Mouse (Mus musculus): Measurements from ENCODE around the gene Fubp1. TPM values are rescaled to one million over a fixed set of nuclear protein-coding genes. Genes with fewer than 3 reads are reported as not detected.

Fubp1 gene
- total RNA-seq, 2 experiments from 2014 or later = 99.9 to 108 TPM

DNA sequence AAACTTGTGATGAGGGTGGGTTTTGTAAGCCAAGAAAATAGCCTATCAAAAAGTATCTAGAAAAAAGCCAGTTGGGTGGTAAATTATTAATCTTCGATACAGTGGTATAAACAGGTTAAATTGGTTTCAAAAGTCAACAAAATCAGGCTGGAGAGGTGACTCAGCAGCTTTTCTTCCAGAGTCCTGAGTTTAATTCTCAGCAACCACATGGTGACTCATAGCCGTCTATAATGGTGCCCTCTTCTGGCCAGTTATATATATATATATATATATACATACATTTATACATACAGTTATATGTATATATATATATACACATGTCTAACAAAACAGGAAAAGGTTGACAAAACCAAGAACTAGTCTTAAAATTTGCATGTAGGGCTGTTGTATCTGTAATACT, 28.6 kb downstream of the Fubp1 start:
- no peak for DNase-seq

DNA sequence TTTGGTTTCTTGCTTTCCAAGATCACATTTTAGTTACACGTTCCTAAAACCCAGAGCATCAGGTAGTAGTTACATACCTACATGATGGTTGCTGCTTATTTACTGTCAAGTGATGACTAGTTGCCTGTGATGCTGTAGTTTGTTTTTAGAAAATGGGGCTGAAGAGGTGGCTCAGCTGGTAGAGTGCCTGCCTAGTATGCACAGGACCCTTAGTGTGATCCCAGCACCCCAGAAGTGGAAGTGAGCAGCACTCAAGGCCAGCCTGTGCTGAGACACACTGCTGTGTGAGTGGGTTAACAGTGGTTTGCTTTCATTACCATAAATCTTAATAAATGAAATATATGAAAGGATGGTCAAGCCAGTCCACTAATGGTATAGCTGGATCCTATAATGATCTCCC, 29.4 kb downstream of the Fubp1 start:
- no peak for DNase-seq

DNA sequence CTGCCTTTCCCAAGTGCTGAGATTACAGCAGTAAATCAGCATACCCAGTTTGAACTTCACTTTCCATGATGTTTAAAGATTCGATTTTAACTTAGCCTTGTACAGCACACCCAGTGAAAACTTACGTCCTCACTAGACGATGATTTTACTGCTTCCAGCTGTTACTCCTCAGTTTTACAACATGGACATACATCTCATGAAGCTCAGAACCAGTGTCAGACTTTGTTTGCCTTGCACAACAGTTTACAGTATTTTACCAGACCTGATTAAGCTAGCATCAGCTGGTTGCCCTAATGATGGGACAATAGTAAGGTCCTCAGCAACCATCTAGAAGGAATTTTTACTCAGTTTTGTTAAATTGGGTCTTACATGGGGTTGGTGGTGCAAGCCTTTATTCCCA, 30.9 kb downstream of the Fubp1 start:
- DNase-seq = no peak

DNA sequence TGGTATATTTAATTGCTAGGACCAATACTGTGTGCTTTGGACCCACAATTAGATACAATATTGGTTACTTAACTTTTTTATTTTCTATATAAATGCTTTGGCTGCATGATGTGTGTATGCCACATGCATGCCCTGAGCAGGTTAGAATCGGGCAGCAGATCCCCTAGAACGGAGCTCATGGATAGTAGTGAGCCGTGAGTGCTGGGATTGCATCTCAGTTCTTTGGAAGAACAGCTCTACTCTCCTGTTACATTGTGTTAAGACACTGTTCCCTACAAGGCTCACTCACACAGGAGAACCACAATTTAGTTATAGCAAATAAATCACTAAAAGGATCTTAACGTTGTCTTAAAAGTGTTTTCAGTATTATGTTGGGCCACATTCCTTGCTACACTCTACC, 33.1 kb downstream of the Fubp1 start:
- DNase-seq = no peak

DNA sequence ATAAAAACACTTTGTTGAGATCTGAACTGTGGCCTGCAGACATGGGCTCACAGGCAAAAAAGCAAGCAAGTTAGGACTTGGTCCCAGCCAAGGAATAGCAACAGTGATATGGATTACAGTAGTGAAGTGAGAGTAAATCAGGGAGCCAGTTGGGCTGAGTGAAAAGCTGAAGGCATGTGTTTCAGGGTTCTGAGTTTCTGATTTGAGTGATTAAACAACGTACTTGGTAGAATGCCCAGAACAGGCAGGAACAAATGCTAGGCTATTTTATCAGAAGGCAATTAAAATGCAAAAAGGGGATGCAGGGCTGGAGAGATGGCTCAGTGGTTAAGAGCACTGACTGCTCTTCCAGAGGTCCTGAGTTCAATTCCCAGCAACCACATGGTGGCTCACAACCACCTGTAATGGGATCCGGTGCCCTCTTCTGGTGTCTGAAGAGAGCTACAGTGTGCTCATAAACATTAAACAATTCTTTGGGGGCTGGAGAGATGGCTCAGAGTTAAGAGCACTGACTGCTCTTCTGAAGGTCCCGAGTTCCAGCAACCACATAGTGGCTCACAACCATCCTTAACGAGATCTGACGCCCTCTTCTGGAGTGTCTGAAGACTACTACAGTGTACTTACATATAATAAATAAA, 35.2 kb downstream of the Fubp1 start:
- no peak for DNase-seq

DNA sequence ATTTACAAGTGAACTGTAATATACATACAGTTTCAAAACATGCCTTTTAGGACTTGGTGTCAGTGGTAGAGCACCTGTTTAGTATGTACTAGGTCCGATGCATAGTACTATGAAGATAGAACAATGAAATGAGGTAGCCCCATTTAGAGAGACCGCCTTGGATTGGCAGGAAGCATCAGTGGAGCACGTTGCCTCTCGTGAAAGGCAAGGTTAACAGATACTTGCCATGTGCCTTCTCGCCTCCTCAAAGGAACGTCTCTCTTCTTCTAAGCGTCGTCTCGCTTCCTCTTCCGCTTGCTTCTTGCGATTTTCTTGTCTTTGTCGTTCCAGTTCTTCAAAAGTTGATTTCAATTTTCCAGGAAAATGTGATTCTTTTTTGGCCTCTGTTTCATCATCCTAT, 37.5 kb downstream of the Fubp1 start:
- DNase-seq = no peak

DNA sequence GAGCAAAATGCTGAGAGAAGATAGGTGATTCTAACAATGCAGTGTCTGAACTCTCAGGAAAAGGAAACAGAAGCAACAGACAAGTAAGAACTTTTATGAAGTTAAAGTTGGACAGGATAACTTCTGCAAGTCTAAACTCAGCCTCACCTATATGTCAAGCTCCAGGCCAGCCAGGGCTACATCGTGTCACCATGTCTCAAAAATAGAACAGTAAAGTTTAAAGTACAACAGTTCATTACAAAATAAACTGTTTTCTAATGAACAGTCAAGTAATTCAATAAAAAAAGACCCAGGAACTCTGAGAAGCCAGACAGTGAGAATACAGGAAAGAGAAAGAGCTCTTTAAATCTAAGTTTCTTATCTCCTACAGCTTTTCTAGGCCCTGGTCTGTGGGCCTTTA, 40.3 kb downstream of the Fubp1 start:
- DNase-seq = no peak

DNA sequence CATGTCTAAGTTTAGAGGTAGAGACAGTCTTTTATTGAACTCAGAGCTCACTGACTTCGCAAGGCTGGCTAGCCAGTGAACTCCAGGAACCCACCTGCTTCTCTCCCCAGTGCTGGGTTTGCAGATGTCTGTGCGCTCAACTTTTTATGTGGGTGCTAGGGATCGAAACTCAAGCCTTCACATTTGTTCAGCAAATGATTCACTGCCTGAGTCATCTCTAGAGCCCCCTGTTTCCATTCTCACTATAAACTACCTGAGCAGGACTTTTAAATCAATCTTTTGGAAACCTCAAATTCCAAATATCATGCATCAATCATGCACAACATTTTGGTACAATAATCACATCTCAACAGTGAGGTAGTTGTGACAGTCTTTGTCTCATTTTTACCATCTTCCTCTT, 47.3 kb downstream of the Fubp1 start:
- DNase-seq = no peak

DNA sequence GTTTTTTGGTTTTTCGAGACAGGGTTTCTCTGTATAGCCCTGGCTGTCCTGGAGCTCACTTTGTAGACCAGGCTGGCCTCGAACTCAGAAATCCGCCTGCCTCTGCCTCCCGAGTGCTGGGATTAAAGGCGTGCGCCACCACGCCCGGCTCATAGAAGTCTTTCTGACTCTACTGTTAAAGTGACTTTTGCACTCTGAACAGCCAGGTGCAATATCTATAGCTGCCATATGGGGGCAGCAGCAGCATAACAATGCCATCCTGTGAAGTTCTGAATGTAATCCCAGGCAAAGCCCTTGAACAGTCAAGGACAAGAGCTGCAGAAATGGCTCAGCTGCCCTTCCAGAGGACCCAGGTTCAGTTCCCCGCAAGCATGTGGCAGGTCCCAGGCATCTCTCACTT, 49.2 kb downstream of the Fubp1 start:
- DNase-seq = peak; percentile 90

DNA sequence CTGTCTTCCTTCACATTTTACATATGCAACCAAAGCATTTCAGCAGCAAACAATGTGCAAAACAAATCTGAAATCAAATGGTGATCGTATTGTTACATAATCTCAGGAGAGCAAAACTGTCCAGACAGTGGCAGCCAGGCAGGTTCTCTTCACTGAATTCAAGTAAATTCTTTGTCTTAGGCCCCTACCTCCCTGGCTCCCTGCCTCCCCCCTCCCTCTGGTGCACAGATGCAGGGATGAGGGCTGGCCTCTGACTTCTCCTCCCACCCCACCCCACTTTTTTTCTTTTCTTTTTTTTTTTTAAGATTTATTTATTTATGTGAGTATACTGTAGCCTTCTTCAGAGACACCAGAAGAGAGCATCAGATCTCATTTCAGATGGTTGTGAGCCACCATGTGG, 50.1 kb downstream of the Fubp1 start:
- no peak for DNase-seq

DNA sequence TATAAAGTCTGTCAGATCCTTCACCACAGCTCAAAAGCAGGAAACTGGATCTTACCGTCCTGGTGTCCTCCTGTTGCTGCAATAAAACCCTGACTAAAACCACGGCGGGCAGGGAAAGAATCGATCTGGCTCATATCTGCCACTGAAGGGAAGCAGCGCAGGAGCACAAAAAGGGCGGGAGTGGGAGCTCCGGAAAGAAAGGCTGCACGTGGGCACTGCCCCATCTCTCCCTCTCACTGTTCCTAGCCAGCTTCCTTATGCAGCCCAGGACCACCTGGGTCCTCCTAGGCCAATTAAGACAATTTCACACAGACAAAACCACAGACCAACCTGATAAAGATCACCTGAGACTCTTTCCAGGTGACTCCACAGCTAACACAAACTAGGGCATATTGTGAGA, 51.2 kb downstream of the Fubp1 start:
- no peak for DNase-seq

DNA sequence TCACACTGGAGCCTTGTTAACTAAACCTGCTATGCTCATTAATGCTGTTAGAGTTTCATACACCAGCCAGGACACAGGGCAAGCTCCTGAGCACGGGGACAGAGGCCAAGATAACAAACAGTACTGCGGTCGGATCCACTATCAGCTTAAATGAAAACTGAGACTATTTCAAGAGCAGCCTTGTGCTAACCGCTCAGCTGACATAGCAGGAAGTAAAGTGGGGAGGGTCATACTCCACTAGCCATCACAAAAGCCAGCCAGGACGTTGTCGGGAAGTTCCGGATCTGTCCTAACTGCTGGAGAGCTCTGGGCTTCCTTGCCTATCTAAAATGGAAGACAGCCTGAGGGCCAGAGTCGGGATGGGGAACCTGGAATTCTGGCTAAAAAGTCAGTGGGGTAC, 51.7 kb downstream of the Fubp1 start:
- DNase-seq = peak; percentile 46

DNA sequence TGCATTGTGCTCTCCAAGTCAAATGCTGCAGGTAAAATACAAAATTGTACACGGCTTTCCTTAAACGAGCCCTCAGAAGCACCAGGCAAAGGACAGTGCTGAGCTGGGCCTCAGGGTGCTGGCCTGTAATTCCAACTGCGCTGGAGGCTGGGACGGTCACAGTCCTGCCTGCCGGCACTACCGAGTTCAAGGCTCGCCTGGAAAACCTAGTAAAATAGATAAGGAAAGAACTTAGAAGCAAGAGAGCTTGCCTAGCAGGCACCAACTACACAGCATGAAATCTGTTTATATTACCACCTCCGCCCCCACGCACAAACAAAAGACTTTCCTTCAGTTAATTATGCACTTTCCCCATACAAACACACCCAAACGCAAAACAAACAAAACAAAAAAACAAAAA, 54.2 kb downstream of the Fubp1 start:
- DNase-seq = no peak

DNA sequence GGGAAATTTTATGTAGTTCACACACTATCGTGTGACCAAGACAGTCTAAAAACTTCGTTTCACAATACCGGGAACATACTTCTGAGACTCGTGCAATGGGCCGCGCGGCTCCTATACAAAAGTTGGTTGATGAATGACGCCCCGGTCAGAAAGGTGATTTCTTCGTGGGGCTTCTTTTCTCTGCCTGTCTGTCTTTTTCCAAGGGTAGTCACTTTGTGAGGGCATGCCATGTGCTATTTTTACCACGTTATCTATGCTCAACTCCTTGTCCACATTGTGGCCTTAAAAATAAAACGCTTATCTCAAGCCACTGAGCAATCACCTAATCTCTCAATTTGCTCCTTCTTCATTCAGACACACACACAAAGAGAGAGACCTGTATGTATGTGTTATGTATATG, 54.6 kb downstream of the Fubp1 start:
- DNase-seq = peak; percentile 38

DNA sequence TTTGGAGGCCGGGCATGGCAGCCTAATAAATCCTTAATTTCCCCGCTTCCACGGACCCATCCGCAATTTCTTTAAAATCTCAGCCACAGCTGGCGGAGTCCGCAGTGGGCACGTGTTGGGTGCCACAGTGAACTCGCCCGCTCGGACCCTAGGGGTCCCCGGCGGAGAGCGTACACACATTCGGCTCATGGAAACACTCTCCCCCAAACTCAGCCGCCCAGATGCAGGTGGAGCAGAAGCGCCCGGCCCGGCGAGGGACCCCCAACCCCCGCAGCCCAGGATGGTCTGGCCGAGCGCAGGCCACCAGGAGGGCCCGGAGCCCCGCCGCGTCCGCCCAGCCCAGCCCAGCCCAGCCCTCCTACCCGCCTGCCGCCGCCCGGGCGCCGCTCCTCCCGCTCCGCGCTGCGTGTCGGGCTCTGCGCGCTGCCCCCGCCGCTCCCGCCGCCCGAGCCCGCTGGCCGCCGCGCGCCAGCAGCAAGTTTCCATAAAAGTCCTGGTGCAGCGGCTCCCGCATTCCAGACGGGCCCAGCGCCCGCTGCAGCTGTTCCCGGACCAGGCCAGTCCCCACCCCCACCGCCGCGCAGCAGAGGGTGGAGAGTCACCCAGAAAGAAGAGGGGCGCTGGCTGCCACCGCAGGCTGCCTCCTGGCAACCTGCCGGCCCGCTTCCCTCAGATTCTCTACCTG, 55.3 kb downstream of the Fubp1 start:
- peak; percentile 93 for DNase-seq

DNA sequence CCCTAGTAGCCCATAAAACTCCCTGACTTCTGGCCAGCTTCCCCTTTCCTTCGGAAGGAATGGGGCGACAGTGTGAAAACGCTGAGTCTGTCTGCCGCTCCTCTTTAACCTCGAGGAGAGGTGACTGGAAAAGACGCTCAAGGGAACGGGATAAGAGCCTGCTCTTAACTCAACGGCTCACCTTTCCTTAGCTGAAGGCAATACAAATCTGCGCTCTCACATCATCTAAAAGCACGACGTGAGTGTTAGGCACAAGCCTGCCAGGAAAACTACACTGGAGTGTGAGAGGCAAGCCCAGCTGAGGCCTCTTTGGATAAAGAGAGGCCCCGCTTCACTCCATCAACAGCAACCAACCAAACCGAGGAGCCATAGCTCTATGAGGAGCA, 55.8 kb downstream of the Fubp1 start, which contains the start of gene Nexn:
TSS of gene Nexn (minus strand) at position 315 of the 386 bp plus-strand sequence.
- DNase-seq = no peak

DNA sequence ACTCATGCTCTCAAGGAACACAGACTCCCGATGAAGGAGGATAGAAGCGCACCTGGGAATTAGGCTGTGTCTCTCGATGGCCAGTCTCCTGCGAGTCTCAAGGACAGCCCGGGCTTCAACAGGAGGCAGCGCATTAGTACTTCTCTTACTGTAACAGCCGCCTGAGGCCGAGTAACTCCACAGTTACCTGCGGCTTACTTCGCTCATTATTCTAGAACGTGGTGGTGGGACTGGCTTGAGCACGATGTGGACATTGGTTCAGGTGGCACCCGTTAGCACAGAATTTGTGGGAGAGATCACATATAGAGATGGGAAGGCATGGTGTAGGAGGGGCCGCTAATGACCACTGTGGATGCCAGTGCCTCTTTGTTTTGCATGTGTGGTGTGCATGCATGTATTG, 57.9 kb downstream of the Fubp1 start:
- no peak for DNase-seq

DNA sequence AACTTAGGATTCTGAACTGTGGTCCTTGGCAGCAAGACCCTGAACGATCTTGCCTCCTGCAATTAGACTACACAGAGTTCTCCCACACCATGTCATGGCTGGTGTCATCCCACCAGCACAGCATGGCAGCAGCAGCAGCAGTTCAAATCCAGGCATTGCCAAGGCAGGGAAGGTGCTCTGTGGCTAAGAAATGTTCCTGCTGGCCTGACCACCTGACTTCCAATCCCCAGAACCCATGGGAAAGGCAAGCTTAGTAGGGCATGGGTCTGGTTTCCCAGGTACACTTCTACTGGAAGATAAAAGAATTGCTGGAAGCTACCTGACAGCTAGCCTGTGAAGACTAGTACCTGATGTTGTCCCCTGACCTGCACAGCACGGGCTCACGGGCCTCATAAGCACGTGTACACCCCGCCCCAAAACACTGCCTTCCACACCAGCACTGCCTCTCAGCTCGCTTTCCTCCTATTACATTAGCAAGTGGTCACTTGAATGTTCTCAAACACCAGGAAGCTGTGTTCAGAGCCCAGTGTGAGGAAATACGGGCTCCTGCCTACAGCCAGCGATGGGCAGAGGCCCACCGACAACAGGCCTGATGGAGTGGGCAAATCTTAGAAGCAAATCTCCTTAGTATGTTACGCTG, 61.0 kb downstream of the Fubp1 start:
- no peak for DNase-seq

DNA sequence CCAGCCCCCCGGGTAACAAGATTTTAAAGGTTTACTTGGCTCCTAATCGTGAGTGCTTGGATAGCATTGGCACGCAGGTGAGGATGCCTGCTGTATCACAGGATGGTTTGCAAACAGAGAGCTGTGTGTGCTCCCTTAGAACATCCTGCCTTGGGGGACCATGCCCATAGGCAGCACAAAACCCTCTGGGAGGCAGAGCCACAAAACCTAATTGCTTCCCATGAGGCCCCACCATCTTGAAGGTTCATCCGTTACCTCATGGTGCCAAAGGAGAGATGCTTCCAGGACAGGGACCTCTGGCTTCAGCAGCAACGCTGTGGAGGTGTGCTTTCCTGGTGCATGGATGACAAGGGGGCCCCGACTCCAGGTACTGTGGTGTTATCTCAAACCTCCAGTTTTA, 61.7 kb downstream of the Fubp1 start:
- DNase-seq = no peak

DNA sequence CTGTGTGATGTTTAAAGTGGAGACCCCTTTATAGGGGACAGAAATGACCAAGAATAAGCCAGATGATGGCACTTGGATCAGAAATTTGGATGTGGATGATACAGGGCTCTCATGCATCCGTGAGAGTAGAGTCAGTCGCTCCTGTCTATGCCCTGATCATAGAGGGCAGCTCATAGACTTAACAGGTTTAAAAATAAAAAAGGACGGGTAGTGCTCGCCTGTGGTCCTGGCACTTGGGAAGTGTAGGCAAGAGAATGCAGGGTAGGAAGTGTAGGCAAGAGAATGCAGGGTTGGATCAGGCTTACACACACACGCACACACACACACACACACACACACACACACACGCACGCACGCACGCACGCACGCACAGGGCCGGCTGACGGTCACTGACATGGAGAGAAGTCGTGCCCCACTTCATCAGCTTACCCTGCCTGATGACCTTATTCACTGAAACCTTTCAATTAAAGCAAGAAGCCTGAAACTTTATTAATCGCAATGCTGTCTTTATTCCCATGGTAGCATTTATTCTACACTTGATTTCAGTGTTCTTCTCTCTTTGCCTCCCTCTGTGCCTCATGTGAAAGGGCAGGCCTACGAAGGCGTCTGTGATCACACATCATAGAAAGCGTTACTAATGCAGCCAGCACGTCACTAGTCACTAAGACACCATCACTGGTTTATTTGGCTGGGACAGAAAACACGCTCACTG, 62.9 kb downstream of the Fubp1 start:
- DNase-seq = no peak

DNA sequence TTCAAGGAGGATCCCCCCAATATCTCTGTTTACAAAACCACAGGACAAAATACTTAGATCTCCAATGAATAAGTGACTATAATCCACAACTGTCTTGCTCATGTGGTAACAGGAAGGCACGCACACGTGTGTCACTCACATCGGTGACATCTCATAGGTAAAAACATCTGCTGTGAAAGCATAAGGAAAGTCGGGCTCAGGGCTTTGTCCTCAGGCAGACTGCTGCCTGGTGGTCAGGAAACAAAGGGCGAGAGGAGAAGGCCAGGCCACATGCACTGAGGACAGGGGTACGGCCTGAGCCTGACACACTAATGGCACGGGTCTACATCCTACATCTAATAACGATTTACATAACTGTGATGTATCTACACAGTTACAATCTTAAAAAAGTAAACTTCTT, 64.8 kb downstream of the Fubp1 start:
- DNase-seq = no peak

DNA sequence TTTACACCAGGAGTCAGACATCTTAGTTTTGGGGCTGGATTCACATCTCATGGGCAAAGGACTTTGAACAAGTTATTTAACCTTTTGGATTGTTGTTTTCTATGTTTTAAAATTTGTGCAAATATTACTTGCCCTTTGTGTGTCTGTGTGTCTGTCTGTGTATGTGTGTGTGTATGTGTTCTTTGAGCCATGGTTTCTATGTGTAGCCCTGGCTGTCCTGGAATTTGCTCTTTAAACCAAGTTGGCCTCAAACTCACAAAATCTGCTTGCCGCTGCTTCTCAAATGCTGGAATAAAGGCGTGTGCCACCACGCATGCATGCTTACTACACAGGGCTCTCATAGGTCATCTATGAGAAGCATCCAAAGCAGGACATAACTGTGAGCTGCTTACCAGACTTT, 66.7 kb downstream of the Fubp1 start:
- DNase-seq = no peak

DNA sequence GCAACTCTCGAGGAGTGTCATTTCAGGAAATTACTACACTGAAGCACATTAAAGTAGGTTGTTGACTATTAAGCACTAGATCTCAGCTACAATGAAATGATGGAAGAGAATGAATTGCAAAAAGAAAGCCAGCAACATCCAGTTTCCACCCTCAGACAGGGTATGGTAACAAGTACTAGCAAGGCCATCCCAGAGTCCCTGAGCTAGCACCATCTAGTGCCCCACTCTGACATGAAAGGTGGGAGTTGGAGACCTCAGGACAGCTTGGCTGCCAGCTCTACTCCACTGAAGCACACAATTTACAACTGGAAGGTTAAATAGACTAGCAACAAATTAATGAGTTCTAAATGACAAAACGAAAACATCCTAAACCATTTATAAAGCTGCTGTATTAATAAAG, 67.7 kb downstream of the Fubp1 start:
- DNase-seq = no peak

DNA sequence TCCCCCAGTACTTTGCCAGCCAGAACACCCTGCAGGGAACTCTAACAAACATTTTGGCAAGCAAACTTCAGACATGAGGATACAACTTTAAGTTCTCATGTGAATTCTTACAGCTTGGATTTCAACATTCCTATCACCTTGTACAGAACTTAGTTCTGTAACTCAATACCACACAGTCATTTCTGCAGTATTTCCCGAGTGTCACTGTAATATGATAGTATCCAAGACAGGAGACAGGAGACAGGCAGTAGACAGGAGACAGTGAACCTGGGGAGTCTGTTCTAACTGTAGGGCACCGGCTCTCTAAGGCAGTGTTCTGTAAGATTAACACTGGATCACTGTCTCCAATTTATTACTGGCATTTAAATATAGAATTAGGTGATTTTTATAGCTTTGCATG, 68.2 kb downstream of the Fubp1 start:
- no peak for DNase-seq

Measured in heart, postnatal 4 days (tissue).